Mouse (Mus musculus) heart, postnatal 36 days (tissue): ENCODE measurements around the gene Il10rb. TPM values are rescaled to one million over a fixed set of nuclear protein-coding genes. Genes with fewer than 3 reads are reported as not detected.

Source experiments
- DNase-seq, 2 experiments: peaks; one replicate each; pipeline ENCODE4 v3.0.0; 2021 to 2022
- intact Hi-C: fragments of 180-260 bp; cut with DNase I; formaldehyde crosslinking; loops from one replicate; pipeline ENCODE4 v1.15.1; 2025
- total RNA-seq, 2 experiments: library from RNA; stranded (reverse); gene quantifications; 2 replicates each; pipeline ENCODE4 v1.2.3; 2021

Il10rb gene
- total RNA-seq, 2 experiments from 2014 or later, result 113 to 116 TPM

- intact Hi-C loops, result loop anchor here (1.0 to 2.0 kb wide), 3 partner anchors 19 to 181 kb away; partner anchors contain the start of genes Gart, Il10rb and Son
Measured at GRCm38 (mm10) chr16:91465505-91466240, 59.7 kb downstream of the Il10rb start.

DNA sequence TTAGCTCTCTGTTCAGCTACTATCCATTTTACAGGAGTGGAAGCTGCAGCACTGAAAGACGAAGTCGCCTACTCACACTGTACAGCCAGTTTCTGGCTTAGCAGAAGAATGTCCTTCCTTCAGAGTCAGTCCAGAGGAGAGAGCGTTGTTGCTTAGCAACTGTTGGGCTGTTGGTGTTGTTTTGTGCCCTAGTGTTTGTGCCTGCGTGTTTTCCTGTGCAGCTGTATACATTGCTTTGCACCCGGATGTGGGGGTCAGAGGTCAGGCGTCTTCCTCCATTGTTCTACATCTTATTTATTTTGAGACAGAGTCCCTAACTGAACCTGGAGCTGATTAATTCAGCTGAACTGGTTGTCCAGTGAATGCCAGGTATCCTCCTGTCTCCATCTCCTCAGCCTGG is 60.6 kb downstream of the Il10rb start:
- no peak for DNase-seq
- intact Hi-C loops, result no loop called here

More at GRCm38 (mm10) chr16:91465505-91466240, 59.7 kb downstream of the Il10rb start:
- DNase-seq, result no peak

DNA sequence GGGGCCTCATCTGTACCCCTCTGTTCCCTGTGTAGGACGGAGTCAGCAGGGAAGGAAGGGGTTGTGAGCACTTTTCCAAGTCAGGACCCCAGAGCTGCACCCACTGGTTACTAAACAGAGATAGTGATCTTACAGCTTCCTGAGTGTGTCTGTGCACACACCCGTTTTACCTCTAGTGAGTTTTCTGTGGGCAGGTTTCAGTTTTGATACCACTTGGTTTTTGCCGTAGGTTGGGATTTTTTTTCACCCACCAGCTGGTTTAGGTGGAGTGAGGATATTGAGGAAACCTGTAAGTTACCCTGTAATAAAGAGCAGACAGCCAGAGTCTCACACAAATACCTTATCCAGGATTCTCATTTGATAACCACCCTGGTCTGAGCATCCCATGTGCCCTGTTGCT is 64.5 kb downstream of the Il10rb start:
- no peak for DNase-seq
- intact Hi-C loops, result no loop called here

GRCm38 (mm10) chr16:91471481-91471880 is 65.5 kb downstream of the Il10rb start:
- DNase-seq, result no peak
- intact Hi-C loops, result no loop called here

Other genes with a start within 250 kb of the Il10rb start
- gene Olig2, start 180.7 kb upstream of the Il10rb start, total RNA-seq, result not detected
- not detected for gene Olig1, start 136.4 kb upstream of the Il10rb start, total RNA-seq
- 10 to 100 TPM; 39.7 to 40.4 TPM for gene Ifnar2, start 33.4 kb upstream of the Il10rb start, total RNA-seq
- under 1 TPM in 1 of 2 experiments, not detected in 1; 0.47 TPM for gene Gm21970, start 14.4 kb upstream of the Il10rb start, total RNA-seq
- gene Ifnar1, start 79.1 kb downstream of the Il10rb start, total RNA-seq, result 10 to 100 TPM; 31.5 to 32.6 TPM
- gene Ifngr2, start 140.9 kb downstream of the Il10rb start, total RNA-seq, result 100 to 1,000 TPM; 128 to 159 TPM
- gene Tmem50b, start 191.6 kb downstream of the Il10rb start, total RNA-seq, result 10 to 100 TPM; 55.0 to 67.6 TPM
- 10 to 100 TPM; 32.3 to 35.8 TPM for gene Dnajc28, start 212.9 kb downstream of the Il10rb start, total RNA-seq
- 10 to 100 TPM; 69.0 to 72.7 TPM for gene Gart, start 240.8 kb downstream of the Il10rb start, total RNA-seq
- 100 to 1,000 TPM; 129 to 154 TPM for gene Son, start 241.3 kb downstream of the Il10rb start, total RNA-seq